ENCODE assay signal across 13 mouse cellular contexts in the genomic region with DNA sequence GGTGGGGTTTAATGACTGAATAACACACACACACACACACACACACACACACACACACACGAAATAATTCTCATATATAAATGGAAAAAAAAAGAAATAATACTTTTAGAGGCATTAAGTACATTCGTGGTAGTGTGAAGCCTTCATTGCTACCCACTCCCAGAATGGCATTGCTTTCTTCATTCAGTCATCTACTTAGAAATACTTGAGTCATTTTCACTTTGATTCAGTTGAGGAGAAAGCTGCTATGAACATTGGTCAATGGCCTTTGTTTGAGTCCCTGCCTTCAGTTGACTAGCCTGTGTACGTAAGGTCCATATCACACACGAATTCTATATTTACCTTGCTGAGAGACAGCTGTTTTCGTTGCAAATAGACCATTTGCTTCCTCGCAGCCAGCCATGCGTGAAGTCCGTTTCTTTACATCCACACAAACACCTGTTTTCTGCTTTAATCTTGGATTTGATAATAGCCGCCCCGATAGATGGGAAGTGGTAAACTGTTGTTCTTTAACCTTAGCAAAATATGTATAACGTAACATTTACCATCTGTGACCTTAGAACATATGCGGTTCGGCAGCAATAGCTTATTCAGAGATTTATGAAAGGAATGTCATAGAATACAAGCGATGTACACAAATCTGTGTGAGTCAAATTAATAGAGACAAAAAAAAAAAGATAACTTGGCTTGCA.
"Had no signal": no experiment of that assay in that cellular context is flagged by ENCODE, and none has a peak within 500 bp of the region (broad histone marks: within the 10 kb centered on the region; RNA-seq: fewer than 3 reads in every experiment).

No protein-coding gene starts in this region.

- H3K27ac ChIP-seq: limb, embryonic 12.5 days; liver, embryonic 14.5 days; macrophage; midbrain, embryonic 12.5 days had no signal

- H3K27me3 ChIP-seq: limb, embryonic 12.5 days had no signal

- H3K4me3 ChIP-seq: limb, embryonic 12.5 days; midbrain, embryonic 12.5 days had no signal

- H3K36me3 ChIP-seq: limb, embryonic 12.5 days; midbrain, embryonic 12.5 days had no signal

- H3K4me2 ChIP-seq: limb, embryonic 12.5 days; midbrain, embryonic 12.5 days had no signal

- H3K9me3 ChIP-seq: limb, embryonic 12.5 days; midbrain, embryonic 12.5 days had no signal

- DNase-seq: kidney, adult 18-20 months; kidney, postnatal 25 days; layer of hippocampus, postnatal 36 days; liver; lung, adult 2 months; lung, postnatal 10 days; right cerebral cortex, postnatal 25 days; thymus, adult 18-20 months; thymus, postnatal 14 days had no signal

- H3K4me1 ChIP-seq: midbrain, embryonic 12.5 days had no signal

- H3K9ac ChIP-seq: limb, embryonic 12.5 days; liver, embryonic 14.5 days; midbrain, embryonic 12.5 days had no signal
